Mouse (Mus musculus): Measurements from ENCODE around the gene Lrmda.

Lrmda gene

GRCm38 (mm10) chr14:22435441-22435840 is 415.9 kb downstream of the Lrmda start:
- no peak for DNase-seq

- no peak for DNase-seq
These were observed 416.4 kb downstream of the Lrmda start for GRCm38 (mm10) chr14:22435860-22436377.

DNA sequence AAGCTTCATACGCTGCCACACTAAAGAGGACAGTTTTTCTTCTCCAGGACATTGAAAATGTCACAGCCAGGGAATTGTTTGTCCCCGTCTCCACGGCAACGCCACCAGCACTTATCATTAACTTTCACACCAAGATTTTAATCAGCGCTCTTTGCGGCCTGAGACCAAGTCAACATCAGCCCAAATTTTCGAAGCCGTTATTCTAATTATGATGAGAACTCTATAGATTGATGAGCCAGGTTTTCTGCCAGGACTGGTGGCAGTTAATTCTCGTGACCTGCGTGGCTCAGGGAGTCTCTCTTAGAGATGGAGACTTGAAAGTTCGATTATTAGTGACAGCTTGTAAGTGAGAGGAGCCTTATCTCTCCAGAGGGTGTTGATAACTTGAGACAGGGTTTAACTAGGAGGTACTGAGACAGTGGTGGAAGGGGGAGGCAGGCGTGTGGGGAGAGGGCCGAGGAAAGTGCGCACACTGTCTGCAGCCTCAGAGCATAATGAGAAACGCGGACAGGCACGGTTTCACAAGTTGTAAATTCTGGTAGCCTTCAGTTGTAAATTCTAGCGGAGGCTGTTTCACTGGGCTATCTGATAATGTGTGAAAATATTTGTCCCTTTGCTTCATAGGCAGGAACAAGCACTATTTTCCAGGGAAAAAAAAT is 421.0 kb downstream of the Lrmda start:
- DNase-seq = no peak

- no peak for DNase-seq
These were observed 422.4 kb downstream of the Lrmda start for GRCm38 (mm10) chr14:22441859-22442447.

- no peak for DNase-seq
These were observed 423.2 kb downstream of the Lrmda start for GRCm38 (mm10) chr14:22442719-22443118.

- DNase-seq = no peak
These were observed 425.0 kb downstream of the Lrmda start for GRCm38 (mm10) chr14:22444541-22444940.

DNA sequence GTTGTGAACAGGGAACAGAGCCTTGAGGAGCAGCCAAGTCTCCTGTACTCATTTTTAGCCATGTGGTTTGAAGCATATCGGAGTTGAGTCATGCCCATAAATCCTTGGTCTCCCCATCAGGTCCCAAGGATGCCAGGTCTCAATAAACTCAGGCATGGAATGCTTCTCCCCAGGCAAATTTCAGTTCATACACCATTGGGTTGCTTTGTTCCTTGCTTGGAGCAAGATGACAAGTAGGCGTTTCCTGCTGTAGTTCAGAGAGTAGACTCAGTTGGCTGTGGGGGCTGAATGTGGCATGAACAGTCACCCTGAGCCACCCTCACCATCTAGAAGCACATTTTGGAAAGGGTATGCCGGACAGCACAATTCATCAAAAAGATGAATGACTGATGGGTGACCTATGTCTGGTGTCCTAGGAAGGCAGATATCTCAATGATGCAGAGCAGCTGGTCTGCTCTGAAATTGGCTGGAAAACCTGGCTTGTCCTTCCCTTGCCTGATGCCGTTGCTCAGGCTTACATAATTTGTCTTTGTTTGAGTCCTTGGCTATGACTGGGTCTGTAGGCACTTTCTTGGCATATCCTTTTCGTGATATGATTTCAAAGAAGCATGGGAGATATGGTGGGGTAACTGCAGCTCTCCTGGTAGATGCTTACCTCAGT is 425.8 kb downstream of the Lrmda start:
- DNase-seq = no peak

GRCm38 (mm10) chr14:22445841-22446570 is 426.5 kb downstream of the Lrmda start:
- DNase-seq = no peak

DNA sequence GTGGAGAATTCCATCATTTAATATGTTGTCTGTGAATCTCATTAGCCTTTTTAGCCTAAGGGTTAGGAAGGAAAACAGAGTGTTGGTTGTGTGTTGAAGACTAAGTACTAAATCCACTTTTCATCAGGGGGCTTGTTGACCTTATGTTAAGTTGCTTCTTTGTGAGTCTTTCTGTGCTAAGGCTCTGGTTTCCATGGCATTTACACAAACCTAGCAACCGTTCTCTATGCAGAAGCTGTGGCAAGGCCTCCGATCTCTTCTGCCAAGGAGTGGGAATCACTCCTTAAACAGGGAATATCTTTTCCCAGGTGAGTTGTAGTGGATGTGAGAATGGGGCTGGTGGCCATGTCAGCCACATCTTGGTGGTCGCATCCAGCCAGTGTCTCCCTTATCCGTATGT is 432.1 kb downstream of the Lrmda start:
- no peak for DNase-seq

DNA sequence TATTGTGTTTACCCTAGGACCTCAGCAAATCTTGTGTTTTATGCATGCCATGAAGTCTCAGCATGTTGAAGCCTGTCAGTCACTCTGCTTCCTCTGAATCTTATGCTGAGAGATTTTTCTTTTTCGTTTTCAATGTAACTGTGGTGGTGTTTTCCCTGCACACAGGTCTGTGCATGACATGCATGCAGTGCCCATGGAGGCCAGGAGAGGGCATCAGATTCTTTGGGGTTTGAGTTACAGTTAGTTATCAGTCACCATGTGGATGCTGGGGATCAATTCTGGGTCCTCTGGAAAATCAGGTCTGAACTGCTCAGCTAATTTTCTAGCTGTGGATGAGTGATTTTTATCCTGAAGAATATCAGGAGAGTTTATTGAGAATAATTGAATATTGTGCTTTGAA is 444.8 kb downstream of the Lrmda start:
- no peak for DNase-seq

DNA sequence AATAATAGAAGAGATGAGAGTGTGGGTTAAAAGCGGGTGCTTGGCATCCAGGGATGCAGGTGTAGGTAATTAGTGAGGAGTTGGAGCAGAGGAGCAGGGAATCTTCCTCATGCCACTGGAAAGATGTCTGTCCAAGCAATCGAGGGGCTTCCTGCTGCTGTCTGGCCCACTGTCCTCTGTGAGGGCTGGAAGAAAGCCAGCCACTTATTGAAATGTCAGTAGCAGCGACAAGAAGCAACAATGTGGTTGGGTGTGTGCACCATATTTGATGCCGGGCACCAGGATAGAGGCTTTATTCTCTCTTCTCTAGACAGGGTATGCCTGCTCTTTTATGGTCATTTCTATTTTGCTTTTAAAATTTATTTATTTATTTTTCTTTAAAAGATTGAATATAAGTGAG is 451.5 kb downstream of the Lrmda start:
- DNase-seq = no peak

- no peak for DNase-seq
These were observed 453.9 kb downstream of the Lrmda start for GRCm38 (mm10) chr14:22473451-22473850.

- no peak for DNase-seq
These were observed 454.5 kb downstream of the Lrmda start for GRCm38 (mm10) chr14:22473991-22474390.

DNA sequence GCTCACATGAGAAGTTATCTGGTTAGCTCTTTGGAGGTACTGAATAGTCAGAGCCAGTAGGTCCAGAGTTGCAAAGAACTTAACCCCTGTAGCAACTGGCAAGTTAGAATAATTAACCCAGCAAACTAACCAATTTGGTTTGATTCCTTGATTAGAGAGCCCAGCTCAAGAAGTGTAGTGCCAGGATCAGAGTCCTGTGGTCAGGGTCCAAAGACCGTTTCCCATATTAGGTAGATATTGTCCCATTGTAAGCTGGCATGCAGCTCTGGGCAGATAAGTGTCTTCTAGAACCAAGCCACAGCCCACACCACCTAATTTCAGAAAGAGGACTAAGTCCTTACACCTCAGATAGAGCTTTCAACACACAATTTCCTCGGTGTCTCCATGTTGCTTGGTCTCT is 473.8 kb downstream of the Lrmda start:
- no peak for DNase-seq

- no peak for DNase-seq
These were observed 474.8 kb downstream of the Lrmda start for GRCm38 (mm10) chr14:22494290-22494689.

DNA sequence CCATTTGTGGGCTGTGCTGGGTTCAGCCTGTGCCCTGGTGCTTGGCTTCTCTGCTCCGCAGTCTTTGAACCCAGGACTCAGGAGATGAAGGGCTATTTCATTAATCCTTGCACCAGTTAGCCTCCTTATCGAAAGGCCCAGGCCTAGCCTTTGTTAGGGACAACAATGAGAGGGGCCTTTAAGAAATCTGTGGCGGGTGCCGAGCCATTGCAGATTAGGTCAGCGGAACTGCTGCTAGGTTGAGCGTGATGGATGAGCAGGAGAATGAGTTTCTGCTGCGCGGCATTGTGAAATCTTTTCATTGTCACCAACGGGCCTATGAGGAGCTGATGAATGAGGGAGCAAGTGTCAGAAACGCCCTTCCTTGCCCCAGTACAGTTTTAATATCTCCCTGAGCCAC is 475.4 kb downstream of the Lrmda start:
- DNase-seq = no peak

DNA sequence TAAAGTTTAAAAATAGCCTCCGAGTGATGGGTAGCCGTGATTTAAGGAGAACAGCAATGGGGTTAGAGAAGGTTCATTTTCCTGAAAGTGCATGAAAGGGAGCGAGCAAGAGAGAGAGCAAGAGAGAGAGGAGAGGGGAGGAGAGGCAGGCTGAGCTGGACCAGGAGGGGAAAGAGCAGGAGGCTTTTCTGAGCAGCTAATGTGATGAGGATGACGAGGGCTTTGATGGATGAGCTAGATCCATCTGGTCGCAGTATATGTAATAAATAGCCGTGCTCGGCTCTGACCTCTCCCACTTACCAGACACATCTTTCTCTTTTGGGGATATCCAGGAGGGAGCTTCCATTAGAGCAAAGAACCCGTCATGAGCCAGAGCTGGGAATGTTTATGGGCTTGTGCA is 475.8 kb downstream of the Lrmda start:
- no peak for DNase-seq

- DNase-seq = no peak
These were observed 478.2 kb downstream of the Lrmda start for GRCm38 (mm10) chr14:22497636-22498131.

DNA sequence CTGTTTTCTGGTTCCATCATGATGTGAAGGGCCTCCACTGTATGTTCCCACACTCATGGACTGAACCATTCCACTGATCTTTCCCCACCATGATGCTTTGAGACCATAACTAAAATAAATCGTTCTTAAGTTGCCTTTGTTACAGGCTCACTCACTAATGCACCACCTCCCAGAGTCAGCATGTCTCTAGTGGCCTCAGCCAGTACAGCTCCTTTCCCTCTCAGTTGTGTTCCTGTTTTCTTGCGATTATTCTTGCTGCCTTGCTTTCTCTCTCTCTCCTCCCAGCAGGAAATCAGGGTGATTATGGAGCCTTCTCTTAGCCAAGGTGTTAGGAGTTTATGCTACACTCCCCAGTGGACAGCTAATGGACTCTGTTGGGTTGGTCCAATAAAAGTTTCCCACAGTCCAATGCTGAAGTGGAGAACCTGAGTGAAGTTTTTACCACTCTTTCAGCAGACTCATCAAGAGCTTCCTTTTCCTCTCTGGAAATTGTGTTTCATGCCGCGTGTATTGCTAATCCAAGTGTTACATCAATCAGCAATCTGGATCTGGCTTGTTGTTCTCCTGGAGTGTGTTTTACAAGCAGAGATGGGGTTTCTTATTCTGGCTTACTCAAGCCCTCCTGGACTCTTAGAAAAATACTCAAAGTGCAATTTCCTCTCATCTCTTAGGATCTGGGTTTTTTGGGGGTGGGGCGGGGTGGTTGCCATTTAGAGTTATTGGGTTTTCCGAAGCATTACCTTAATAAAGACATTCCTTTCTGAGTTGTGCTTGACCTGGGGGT is 490.4 kb downstream of the Lrmda start:
- no peak for DNase-seq

DNA sequence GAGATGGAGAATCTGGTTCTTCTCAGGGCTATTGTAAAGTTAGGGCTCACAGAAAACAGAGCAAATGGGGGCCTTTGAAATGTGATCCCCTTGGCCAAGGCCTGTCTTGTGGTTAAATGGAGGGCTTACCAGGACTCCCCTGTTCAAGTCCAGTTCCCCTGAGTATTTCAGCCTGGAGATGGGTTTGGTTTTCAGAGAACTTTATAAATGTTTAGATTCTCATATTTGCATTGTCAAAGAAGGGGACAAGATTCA is 490.9 kb downstream of the Lrmda start:
- no peak for DNase-seq

- no peak for DNase-seq
These were observed 495.0 kb downstream of the Lrmda start for GRCm38 (mm10) chr14:22514362-22515084.

GRCm38 (mm10) chr14:22530706-22531105 is 511.2 kb downstream of the Lrmda start:
- no peak for DNase-seq
